Mouse (Mus musculus) ES-E14 (cell line): ENCODE data around the gene Fbxo31.

Source experiments
- CHD2 ChIP-seq: IDR thresholded peaks from 2 replicates; pipeline ENCODE4 v1.6.1; 2014; ENCODE audit warnings: mild to moderate bottlenecking, low read depth, low read length, inconsistent platforms
- HCFC1 ChIP-seq: IDR thresholded peaks from 2 replicates; pipeline ENCODE4 v1.6.1; 2012; ENCODE audit warnings: low read length, inconsistent platforms, borderline replicate concordance; ENCODE audit not compliant: insufficient read depth
- MAFK ChIP-seq: IDR thresholded peaks from 2 replicates; pipeline ENCODE4 v1.6.1; 2014; ENCODE audit warnings: mild to moderate bottlenecking, low read depth, low read length, inconsistent platforms; ENCODE audit not compliant: insufficient read depth
- ZC3H11A ChIP-seq: IDR thresholded peaks from 2 replicates; pipeline ENCODE4 v1.6.1; 2012; ENCODE audit warnings: low read depth, mild to moderate bottlenecking, inconsistent platforms, low read length, borderline replicate concordance
- ZNF384 ChIP-seq: IDR thresholded peaks from 2 replicates; pipeline ENCODE4 v1.6.1; 2012; ENCODE audit warnings: low read depth, low read length, inconsistent platforms

GRCm38 (mm10) chr8:121623043-121623442, 44.4 kb upstream of the Fbxo31 start:
- TF ChIP-seq CHD2 (no peak), ZC3H11A (no peak), ZNF384 (no peak), MAFK (no peak), HCFC1 (no peak)
